Comparison of ENCODE assay signal across 10 mouse cellular contexts in the genomic region with DNA sequence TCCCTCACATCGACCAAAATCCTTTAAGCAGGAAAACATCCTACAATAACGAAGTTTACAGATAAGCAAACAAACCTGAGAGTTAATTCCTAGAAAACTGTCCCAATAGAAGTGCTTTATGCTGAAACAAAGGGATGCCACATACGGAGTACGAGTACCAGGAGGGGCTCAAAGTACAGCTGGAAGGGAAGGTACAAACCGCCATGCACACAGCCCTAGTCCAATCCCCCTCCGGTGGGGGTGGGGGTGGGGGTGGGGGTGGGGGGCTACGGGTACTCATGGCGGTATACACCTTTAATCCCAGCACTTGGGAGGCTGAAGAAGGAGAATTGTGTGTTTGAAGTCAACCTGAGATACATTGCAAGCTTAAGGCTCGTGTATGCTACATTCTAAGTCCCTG. TPM values are rescaled to one million over a fixed set of nuclear protein-coding genes. Genes with fewer than 3 reads are reported as not detected.
A peak's percentile ranks its signal among the peaks of the same experiment; 100 is the strongest.
DNase-seq lines count a peak whose midpoint lies in the region; ATAC-seq and TF ChIP-seq lines count a peak whose summit lies in the region.
"Had no signal": no experiment of that assay in that cellular context is flagged by ENCODE, and none has a peak within 500 bp of the region (broad histone marks: within the 10 kb centered on the region; RNA-seq: fewer than 3 reads in every experiment).

No protein-coding gene starts in this region.

- TF ChIP-seq RAD21 in MEL (IDR thresholded peaks at IDR 0.05; ENCODE audit: low read depth, low read length) = no peak

- H3K27ac ChIP-seq in heart, embryonic 10.5 days = peak overlapping the region; percentile 89
- H3K27ac ChIP-seq in MEL (ENCODE audit: control insufficient read depth, low read depth, low read length) = peak overlapping the region; percentile 34
- no peak overlapping the region for H3K27ac ChIP-seq in hindbrain, embryonic 14.5 days
- no peak overlapping the region for H3K27ac ChIP-seq in midbrain, embryonic 13.5 days

- peak overlapping the region; percentile 56 for H3K4me3 ChIP-seq in heart, embryonic 10.5 days
- H3K4me3 ChIP-seq in MEL (ENCODE audit: control insufficient read depth in 1 of 2, insufficient read depth in 1 of 2, low read depth in 2 of 2, low read length in 2 of 2) = peak overlapping the region; percentile 74 to 79
- H3K4me3 ChIP-seq in hindbrain, embryonic 14.5 days (replicated peaks; ENCODE audit: low read length) = peak overlapping the region; percentile 14; the same call in 1 of the 2 replicates
- peak overlapping the region; percentile 32 for H3K4me3 ChIP-seq in midbrain, embryonic 13.5 days (replicated peaks)

- H3K36me3 ChIP-seq in heart, embryonic 10.5 days = no peaks in the 10 kb centered on the region
- peaks cover 0 to 3% of the 10 kb centered on the region in 2 experiments; a peak in 2 of 4 replicates for H3K36me3 ChIP-seq in MEL (ENCODE audit: control insufficient read depth in 1 of 2, insufficient read depth in 2 of 2, low read length in 2 of 2)
- no peaks in the 10 kb centered on the region for H3K36me3 ChIP-seq in hindbrain, embryonic 14.5 days (replicated peaks; ENCODE audit: control insufficient read depth, insufficient read depth)
- H3K36me3 ChIP-seq in midbrain, embryonic 13.5 days = no peaks in the 10 kb centered on the region

- intact Hi-C loops in heart, postnatal 25 days (cut with DNase I) = loop anchor here (2.0 kb wide), 1 partner anchor 35 kb away; no protein-coding TSS in a partner anchor

- peaks cover 18% of the 10 kb centered on the region for H3K4me1 ChIP-seq in heart, embryonic 10.5 days
- peaks cover 2 to 3% of the 10 kb centered on the region in 2 experiments; a peak in 2 of 4 replicates for H3K4me1 ChIP-seq in MEL (ENCODE audit: control insufficient read depth in 1 of 2, insufficient read depth in 2 of 2, low read length in 2 of 2)
- peaks cover 6% of the 10 kb centered on the region; the same call in 1 of the 2 replicates for H3K4me1 ChIP-seq in hindbrain, embryonic 14.5 days (replicated peaks; ENCODE audit: control insufficient read depth, insufficient read depth, low read length)
- peaks cover 13% of the 10 kb centered on the region for H3K4me1 ChIP-seq in midbrain, embryonic 13.5 days (replicated peaks)

- TF ChIP-seq POLR2A in MEL (IDR thresholded peaks at IDR 0.05; ENCODE audit: control insufficient read depth in 1 of 2, insufficient read depth in 1 of 2, low read depth in 1 of 2, low read length in 2 of 2, poor library complexity in 1 of 2) = no peak

- H3K4me2 ChIP-seq in hindbrain, embryonic 14.5 days (replicated peaks) = peak overlapping the region; percentile 45
- H3K4me2 ChIP-seq in midbrain, embryonic 13.5 days (replicated peaks) = peak overlapping the region; percentile 55

- no peak for ATAC-seq in hindbrain, embryonic 14.5 days (ENCODE audit: low FRiP score)
- peak; percentile 62; the same call in 1 of the 2 replicates for ATAC-seq in midbrain, embryonic 13.5 days

- 7% methylated on average over 9 of the region's 9 CpGs for WGBS in heart, embryonic 10.5 days
- 12% methylated on average over 9 of the region's 9 CpGs for WGBS in hindbrain, embryonic 14.5 days
- 2% methylated on average over 9 of the region's 9 CpGs for WGBS in midbrain, embryonic 13.5 days

- H3K9ac ChIP-seq in MEL (ENCODE audit: control insufficient read depth, low read depth, low read length, poor library complexity, severe bottlenecking) = peak overlapping the region; percentile 66
- H3K9ac ChIP-seq in hindbrain, embryonic 14.5 days = peak overlapping the region; percentile 32
- H3K9ac ChIP-seq in midbrain, embryonic 13.5 days (replicated peaks) = peak overlapping the region; percentile 39; the same call in 1 of the 2 replicates

- DNase-seq in heart, embryonic 10.5 days (ENCODE audit: low spot score) = peak; percentile 72
- no peak for DNase-seq in heart, postnatal 25 days (ENCODE audit: low spot score)
- no peak for DNase-seq in MEL (ENCODE audit: low read depth, low spot score)
- DNase-seq in hindbrain, embryonic 14.5 days (ENCODE audit: low spot score) = no peak
- no peak for DNase-seq in adrenal gland, adult 18-20 months (ENCODE audit: low spot score in 2 of 2)
- no peak for DNase-seq in adrenal gland, adult 8-10 months
- DNase-seq in layer of hippocampus, postnatal 10 days (ENCODE audit: low spot score in 2 of 2) = no peak
- DNase-seq: cerebellum, adult 11-12 months; right cerebral cortex, postnatal 4 days had no signal

- H3K27me3 ChIP-seq in heart, embryonic 10.5 days (ENCODE audit: insufficient read depth, poor library complexity, severe bottlenecking) = no peaks in the 10 kb centered on the region
- H3K27me3 ChIP-seq in MEL (ENCODE audit: control insufficient read depth in 1 of 2, insufficient read depth in 2 of 2, low read length in 2 of 2) = 0 out of 4 replicates have a peak, but pooled peaks cover 0 to 2% of the 10 kb centered on the region in 2 experiments
- H3K27me3 ChIP-seq in hindbrain, embryonic 14.5 days (ENCODE audit: control insufficient read depth, insufficient read depth, low read length) = no peaks in the 10 kb centered on the region
- H3K27me3 ChIP-seq in midbrain, embryonic 13.5 days = no peaks in the 10 kb centered on the region

- H3K9me3 ChIP-seq in heart, embryonic 10.5 days = no peaks in the 10 kb centered on the region
- no peaks in the 10 kb centered on the region for H3K9me3 ChIP-seq in MEL (replicated peaks; ENCODE audit: insufficient read depth, low read length)
- peaks cover 3% of the 10 kb centered on the region; the same call in 1 of the 2 replicates for H3K9me3 ChIP-seq in hindbrain, embryonic 14.5 days (ENCODE audit: control insufficient read depth, low read length)
- H3K9me3 ChIP-seq in midbrain, embryonic 13.5 days = peaks cover 4% of the 10 kb centered on the region; the same call in 1 of the 2 replicates

- no peak for TF ChIP-seq EP300 in MEL (IDR thresholded peaks at IDR 0.05; ENCODE audit: low read depth in 1 of 2, low read length in 2 of 2)

- no peaks in the 10 kb centered on the region for H3K79me2 ChIP-seq in MEL (ENCODE audit: control insufficient read depth, insufficient read depth, low read length, poor library complexity)

- no peak for TF ChIP-seq CTCF in MEL (IDR thresholded peaks at IDR 0.05 in 2 of 3, conservative IDR thresholded peaks at IDR 0.05 in 1 of 3; ENCODE audit: control insufficient read depth in 1 of 3, insufficient read depth in 1 of 3, low read depth in 2 of 3, low read length in 3 of 3, poor library complexity in 1 of 3, severe bottlenecking in 1 of 3)

TF ChIP-seq in MEL, 35 proteins besides CTCF, POLR2A, EP300 and RAD21:
- no peak for TF ChIP-seq MYB (IDR thresholded peaks at IDR 0.05; ENCODE audit: low read depth, low read length)
- no peak for TF ChIP-seq GABPA (IDR thresholded peaks at IDR 0.05; ENCODE audit: low read depth, low read length)
- TF ChIP-seq CHD1 (IDR thresholded peaks at IDR 0.05; ENCODE audit: low read depth, low read length) = no peak
- 0 out of 2 replicates have a peak, but pooled peaks have one; percentile 1 for TF ChIP-seq JUND (IDR thresholded peaks at IDR 0.05; ENCODE audit: low read depth, low read length)
- no peak; the same call in 1 of the 2 replicates for TF ChIP-seq TBP (IDR thresholded peaks at IDR 0.05; ENCODE audit: low read depth, low read length)

RNA-seq across cellular contexts. Expression of gene Tcf12, which starts 58.6 kb away (rescaled TPM):
- polyA plus RNA-seq in heart, embryonic 10.5 days (2016; fragmentation: Nextera tagmentation; extraction: Ambion mirVana) = 41.5 and 64.8 TPM in 2 replicates
- 10 to 100 TPM; 30.5 to 38.1 TPM for total RNA-seq in heart, postnatal 25 days (2021)
- 28.7 and 29.3 TPM in 2 replicates for total RNA-seq in MEL (2012; rRNA removed)
- 10 to 100 TPM; 39.6 to 70.5 TPM for polyA plus RNA-seq in MEL (2012; ENCODE audit: insufficient read depth in 1 of 2, insufficient read length in 2 of 2, low read depth in 1 of 2, low replicate concordance in 2 of 2, missing spikeins in 1 of 2)
- polyA plus RNA-seq in hindbrain, embryonic 14.5 days (2014; fragmentation: Nextera tagmentation; extraction: Ambion mirVana) = 83.0 and 94.8 TPM in 2 replicates
- 116 and 140 TPM in 2 replicates for polyA plus RNA-seq in midbrain, embryonic 13.5 days (2015; fragmentation: Nextera tagmentation; extraction: Ambion mirVana)
- 10 to 100 TPM; 67.2 to 68.1 TPM for total RNA-seq in adrenal gland, adult 18-20 months (2021)
- 100 to 1,000 TPM in 1 of 4 experiments, 10 to 100 TPM in 3; 75.8 to 118 (median 89.1) TPM for total RNA-seq in adrenal gland, adult 8-10 months (2022)
- total RNA-seq in layer of hippocampus, postnatal 10 days (2021) = 10 to 100 TPM; 57.4 to 64.2 TPM

Comparison
In these comparisons a context has a peak if more than half of its experiments do, and no peak if none do; other contexts are left out.
1. H3K27ac ChIP-seq: peak in heart, embryonic 10.5 days (single experiment) and MEL (single experiment); none in hindbrain, embryonic 14.5 days (single experiment) and midbrain, embryonic 13.5 days (single experiment).
2. H3K4me3 ChIP-seq: peak in every context shown above with its lines; median percentile 76 in MEL; 56 in heart, embryonic 10.5 days; 32 in midbrain, embryonic 13.5 days; 14 in hindbrain, embryonic 14.5 days.
3. Peak in every context shown above with its lines, with median percentiles within 50 percentile points of each other: H3K9ac ChIP-seq.